ENCODE assay signal across 10 mouse cellular contexts in the genomic region with DNA sequence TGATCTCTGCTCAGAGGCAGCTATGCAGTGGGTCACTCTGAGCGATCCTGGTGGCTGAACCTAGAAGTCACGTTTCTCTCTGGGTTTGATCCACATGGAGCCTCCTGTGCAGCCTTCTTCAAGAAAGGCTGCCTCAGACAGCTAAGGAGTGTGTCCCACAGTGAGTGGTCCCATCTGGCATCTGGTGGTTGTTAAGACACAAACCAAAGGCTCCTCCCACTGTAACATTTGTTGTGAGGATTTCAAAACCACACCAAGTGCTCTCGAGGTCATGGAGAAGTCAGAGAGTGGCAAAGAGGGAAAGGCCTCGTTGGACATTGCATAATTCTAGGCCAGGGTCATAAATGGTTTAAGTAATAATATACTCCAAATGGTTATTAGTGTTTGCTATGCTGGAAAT. TPM values are rescaled to one million over a fixed set of nuclear protein-coding genes. Genes with fewer than 3 reads are reported as not detected.
A peak's percentile ranks its signal among the peaks of the same experiment; 100 is the strongest.
DNase-seq lines count a peak whose midpoint lies in the region; ATAC-seq lines count a peak whose summit lies in the region.
"Had no signal": no experiment of that assay in that cellular context is flagged by ENCODE, and none has a peak within 500 bp of the region (broad histone marks: within the 10 kb centered on the region; RNA-seq: fewer than 3 reads in every experiment).

No protein-coding gene starts in this region.

- no peaks in the 10 kb centered on the region for H3K36me3 ChIP-seq in hindbrain, embryonic 11.5 days (ENCODE audit: control insufficient read depth, insufficient read depth, low read length)
- no peaks in the 10 kb centered on the region for H3K36me3 ChIP-seq in hindbrain, embryonic 12.5 days
- H3K36me3 ChIP-seq in embryonic facial prominence, embryonic 14.5 days (ENCODE audit: control insufficient read depth, insufficient read depth, low read length): no peaks in the 10 kb centered on the region
- H3K36me3 ChIP-seq in limb, embryonic 13.5 days: peaks cover 23% of the 10 kb centered on the region
- H3K36me3 ChIP-seq: G1E had no signal

- no peak overlapping the region for H3K4me3 ChIP-seq in hindbrain, embryonic 11.5 days (ENCODE audit: low read depth, low read length)
- H3K4me3 ChIP-seq in hindbrain, embryonic 12.5 days: no peak overlapping the region
- no peak overlapping the region for H3K4me3 ChIP-seq in embryonic facial prominence, embryonic 14.5 days (ENCODE audit: low read depth, low read length)
- no peak overlapping the region for H3K4me3 ChIP-seq in limb, embryonic 13.5 days

- H3K9me3 ChIP-seq in hindbrain, embryonic 11.5 days (ENCODE audit: control insufficient read depth, low read length): no peaks in the 10 kb centered on the region
- no peaks in the 10 kb centered on the region for H3K9me3 ChIP-seq in hindbrain, embryonic 12.5 days (replicated peaks)
- no peaks in the 10 kb centered on the region for H3K9me3 ChIP-seq in embryonic facial prominence, embryonic 14.5 days (ENCODE audit: control insufficient read depth, low read length)
- H3K9me3 ChIP-seq in limb, embryonic 13.5 days: no peaks in the 10 kb centered on the region

- 20% methylated on average over 4 of the region's 4 CpGs for WGBS in hindbrain, embryonic 11.5 days
- WGBS in hindbrain, embryonic 12.5 days: 21% methylated on average over 4 of the region's 4 CpGs
- WGBS in embryonic facial prominence, embryonic 14.5 days: 18% methylated on average over 4 of the region's 4 CpGs
- 13% methylated on average over 4 of the region's 4 CpGs for WGBS in limb, embryonic 13.5 days

- peak overlapping the region; percentile 63 for H3K27ac ChIP-seq in hindbrain, embryonic 11.5 days (ENCODE audit: low read depth, low read length)
- H3K27ac ChIP-seq in hindbrain, embryonic 12.5 days: no peak overlapping the region
- H3K27ac ChIP-seq in embryonic facial prominence, embryonic 14.5 days (replicated peaks; ENCODE audit: low read depth, low read length): no peak overlapping the region
- 0 out of 2 replicates have a peak overlapping the region, but pooled peaks have one; percentile 28 for H3K27ac ChIP-seq in limb, embryonic 13.5 days

- no peak for DNase-seq in hindbrain, embryonic 11.5 days (ENCODE audit: low spot score)
- peak; percentile 74 for DNase-seq in embryonic facial prominence, embryonic 14.5 days (ENCODE audit: low spot score)
- peak; percentile 41 for DNase-seq in mesoderm, embryonic 11.5 days (ENCODE audit: low read depth, low spot score)
- no peak for DNase-seq in T-cell, adult 2 months (ENCODE audit: low spot score)
- no peak for DNase-seq in right cerebral cortex, postnatal 25 days
- DNase-seq in layer of hippocampus, adult 8-10 months (ENCODE audit: low spot score in 2 of 2): no peak
- DNase-seq: cerebellum, postnatal 14 days had no signal

- no peak for ATAC-seq in hindbrain, embryonic 11.5 days (ENCODE audit: low FRiP score)
- no peak for ATAC-seq in hindbrain, embryonic 12.5 days (ENCODE audit: low FRiP score)
- ATAC-seq in embryonic facial prominence, embryonic 14.5 days (ENCODE audit: low read depth): no peak
- ATAC-seq in limb, embryonic 13.5 days (ENCODE audit: low FRiP score, low read depth): no peak

- H3K9ac ChIP-seq in hindbrain, embryonic 11.5 days (ENCODE audit: low read depth, low read length): no peak overlapping the region
- H3K9ac ChIP-seq in hindbrain, embryonic 12.5 days: no peak overlapping the region
- no peak overlapping the region for H3K9ac ChIP-seq in embryonic facial prominence, embryonic 14.5 days (ENCODE audit: low read depth, low read length)
- H3K9ac ChIP-seq in limb, embryonic 13.5 days: no peak overlapping the region

- H3K27me3 ChIP-seq in hindbrain, embryonic 11.5 days (ENCODE audit: control insufficient read depth, insufficient read depth, low read length): no peaks in the 10 kb centered on the region
- no peaks in the 10 kb centered on the region for H3K27me3 ChIP-seq in hindbrain, embryonic 12.5 days
- H3K27me3 ChIP-seq in embryonic facial prominence, embryonic 14.5 days (replicated peaks; ENCODE audit: control insufficient read depth, insufficient read depth, low read length): no peaks in the 10 kb centered on the region
- no peaks in the 10 kb centered on the region for H3K27me3 ChIP-seq in limb, embryonic 13.5 days

- no peak overlapping the region for H3K4me2 ChIP-seq in hindbrain, embryonic 11.5 days (replicated peaks; ENCODE audit: low read depth, low read length)
- no peak overlapping the region for H3K4me2 ChIP-seq in hindbrain, embryonic 12.5 days (replicated peaks)
- H3K4me2 ChIP-seq in embryonic facial prominence, embryonic 14.5 days (ENCODE audit: low read depth, low read length): no peak overlapping the region
- no peak overlapping the region for H3K4me2 ChIP-seq in limb, embryonic 13.5 days (replicated peaks)

- peaks cover 8% of the 10 kb centered on the region for H3K4me1 ChIP-seq in hindbrain, embryonic 11.5 days (replicated peaks; ENCODE audit: control insufficient read depth, insufficient read depth, low read length)
- peaks cover 25% of the 10 kb centered on the region for H3K4me1 ChIP-seq in hindbrain, embryonic 12.5 days
- peaks cover 12% of the 10 kb centered on the region; the same call in 1 of the 2 replicates for H3K4me1 ChIP-seq in embryonic facial prominence, embryonic 14.5 days (ENCODE audit: control insufficient read depth, insufficient read depth, low read length)
- H3K4me1 ChIP-seq in limb, embryonic 13.5 days: peaks cover 36% of the 10 kb centered on the region

RNA-seq across cellular contexts. Expression of a gene that starts 19.6 kb away (rescaled TPM):
- polyA plus RNA-seq in hindbrain, embryonic 11.5 days (2014; fragmentation: Nextera tagmentation; extraction: Ambion mirVana): 47.0 and 53.5 TPM in 2 replicates
- 84.8 and 86.1 TPM in 2 replicates for polyA plus RNA-seq in hindbrain, embryonic 12.5 days (2016; fragmentation: Nextera tagmentation; extraction: Ambion mirVana)
- polyA plus RNA-seq in embryonic facial prominence, embryonic 14.5 days (2014; fragmentation: Nextera tagmentation; extraction: Ambion mirVana): 66.1 and 70.0 TPM in 2 replicates
- polyA plus RNA-seq in limb, embryonic 13.5 days (2015; fragmentation: Nextera tagmentation; extraction: Ambion mirVana): 48.0 and 51.4 TPM in 2 replicates
- 10 to 100 TPM; 33.7 to 48.5 (median 40.8) TPM for total RNA-seq in layer of hippocampus, adult 8-10 months (2022)
- total RNA-seq: G1E had no signal
- polyA plus RNA-seq: G1E had no signal

Comparison
In these comparisons a context has a peak if more than half of its experiments do, and no peak if none do; other contexts are left out.
1. H3K27ac ChIP-seq: peak in hindbrain, embryonic 11.5 days (single experiment) and limb, embryonic 13.5 days (single experiment); none in hindbrain, embryonic 12.5 days (single experiment) and embryonic facial prominence, embryonic 14.5 days (single experiment).
2. DNase-seq: peak in embryonic facial prominence, embryonic 14.5 days (single experiment) and mesoderm, embryonic 11.5 days (single experiment); none in hindbrain, embryonic 11.5 days (single experiment), T-cell, adult 2 months (single experiment), right cerebral cortex, postnatal 25 days (single experiment) and layer of hippocampus, adult 8-10 months (0 of 2).